Mouse (Mus musculus) megakaryocyte, embryonic 14.5 days (primary cell): ENCODE data around the gene Apba3.

Experiments
- FLI1 ChIP-seq: IDR thresholded peaks from 2 replicates; pipeline ENCODE4 v1.6.1; 2012; ENCODE audit warnings: low read length, inconsistent platforms, mixed read lengths
- GATA1 ChIP-seq: IDR thresholded peaks from 3 replicates; pipeline ENCODE4 v1.6.1; 2012; ENCODE audit warnings: mixed read lengths, low read length, inconsistent platforms, borderline replicate concordance

GRCm38 (mm10) chr10:81268643-81269412 lies 2.1 kb downstream of the Apba3 start:
- no peak for TF ChIP-seq GATA1
- no peak for TF ChIP-seq FLI1
